Mouse (Mus musculus): ENCODE measurements around the gene Rbms1. TPM values are rescaled to one million over a fixed set of nuclear protein-coding genes. Genes with fewer than 3 reads are reported as not detected.

The Rbms1 gene
- polyA plus RNA-seq, 1 experiment from 2014 or later = 40.8 TPM

GRCm38 (mm10) chr2:60722967-60723366, 240.0 kb downstream of the Rbms1 start:
- 97% methylated on average over 3 of the region's 3 CpGs for WGBS
- H3K27ac ChIP-seq (replicated peaks) = no peak overlapping the region

DNA sequence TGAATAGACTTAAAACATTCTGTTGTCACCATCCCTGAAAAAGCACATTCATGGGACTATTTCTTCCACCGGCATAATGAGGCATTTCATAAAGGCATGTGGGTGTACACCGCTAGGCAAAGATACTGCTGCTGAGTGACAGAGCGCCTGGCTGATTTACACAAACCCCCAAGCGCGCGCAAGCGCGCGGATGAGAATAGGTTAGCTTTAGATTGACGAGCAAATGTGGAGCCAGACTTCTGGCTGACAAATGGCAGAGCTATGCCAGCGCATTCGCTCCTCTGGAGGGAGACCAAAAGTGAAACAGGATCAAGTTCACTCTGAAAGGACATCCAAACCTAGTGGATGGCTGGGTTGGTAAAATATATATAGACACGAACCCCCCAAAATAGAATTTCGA, 240.5 kb downstream of the Rbms1 start, which contains the start of gene Itgb6:
TSS of gene Itgb6 (minus strand) at position 130 of the 400 bp plus-strand sequence.
- Histone ChIP-seq H3K27ac (replicated peaks) (no peak within 1 kb of the TSS), H3K36me3 (no peaks in the 10 kb centered on the region), H3K4me2 (replicated peaks) (no peak within 1 kb of the TSS), H3K9ac (replicated peaks) (no peak within 1 kb of the TSS), H3K4me3 (no peak within 1 kb of the TSS), H3K9me3 (no peaks in the 10 kb centered on the region), H3K4me1 (no peaks in the 10 kb centered on the region), H3K27me3 (peaks cover 5% of the 10 kb centered on the region)
- ATAC-seq (ENCODE audit: low FRiP score, low read depth) = peak; percentile 60; the same call in 1 of the 2 replicates
- 79% methylated on average over 14 of the region's 14 CpGs for WGBS

More at GRCm38 (mm10) chr2:60722967-60723366, 240.0 kb downstream of the Rbms1 start:
- no peak overlapping the region for H3K4me2 ChIP-seq (replicated peaks)
- no peaks in the 10 kb centered on the region for H3K4me1 ChIP-seq
- H3K4me3 ChIP-seq = no peak overlapping the region
- H3K9ac ChIP-seq (replicated peaks) = no peak overlapping the region
- no peak for ATAC-seq (ENCODE audit: low FRiP score, low read depth)
- no peaks in the 10 kb centered on the region for H3K9me3 ChIP-seq
- H3K36me3 ChIP-seq = no peaks in the 10 kb centered on the region
- peaks cover 5% of the 10 kb centered on the region for H3K27me3 ChIP-seq

DNA sequence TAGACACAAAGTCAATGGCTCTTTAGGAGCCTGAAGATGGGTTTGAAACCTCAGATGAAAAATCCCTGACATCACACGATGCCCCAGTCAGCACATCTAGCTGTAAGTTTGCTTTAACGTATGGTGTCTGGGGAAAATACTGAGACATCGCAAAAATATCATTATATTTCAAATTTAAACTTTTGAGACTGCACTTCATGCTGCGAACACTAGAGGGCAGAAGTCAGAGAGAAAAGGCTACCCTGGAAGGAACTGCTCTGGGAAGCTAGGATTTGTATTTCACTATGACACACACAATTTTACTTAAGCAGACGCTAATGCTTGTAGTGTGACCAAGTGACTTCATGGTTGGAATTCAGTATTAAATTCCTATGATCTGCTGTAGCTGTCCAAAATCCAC, 242.1 kb downstream of the Rbms1 start:
- no peak overlapping the region for H3K27ac ChIP-seq (replicated peaks)
- no peaks in the 10 kb centered on the region; the same call in 1 of the 2 replicates for H3K4me1 ChIP-seq
- H3K4me2 ChIP-seq (replicated peaks) = no peak overlapping the region
- ATAC-seq (ENCODE audit: low FRiP score, low read depth) = no peak; the same call in 1 of the 2 replicates
- WGBS = 28% methylated on average over 5 of the region's 5 CpGs
- H3K27me3 ChIP-seq = peaks cover 5% of the 10 kb centered on the region
- no peak overlapping the region for H3K9ac ChIP-seq (replicated peaks)
- H3K4me3 ChIP-seq = no peak overlapping the region
- H3K9me3 ChIP-seq = no peaks in the 10 kb centered on the region
- no peaks in the 10 kb centered on the region for H3K36me3 ChIP-seq

GRCm38 (mm10) chr2:60720205-60720604, 242.8 kb downstream of the Rbms1 start:
- Histone ChIP-seq H3K27me3 (peaks cover 5% of the 10 kb centered on the region), H3K4me2 (replicated peaks) (no peak overlapping the region), H3K9me3 (no peaks in the 10 kb centered on the region), H3K4me1 (peaks cover 5% of the 10 kb centered on the region), H3K4me3 (no peak overlapping the region), H3K9ac (replicated peaks) (no peak overlapping the region), H3K36me3 (no peaks in the 10 kb centered on the region), H3K27ac (replicated peaks) (no peak overlapping the region)
- ATAC-seq (ENCODE audit: low FRiP score, low read depth) = no peak
- WGBS = 84% methylated on average over 8 of the region's 8 CpGs

DNA sequence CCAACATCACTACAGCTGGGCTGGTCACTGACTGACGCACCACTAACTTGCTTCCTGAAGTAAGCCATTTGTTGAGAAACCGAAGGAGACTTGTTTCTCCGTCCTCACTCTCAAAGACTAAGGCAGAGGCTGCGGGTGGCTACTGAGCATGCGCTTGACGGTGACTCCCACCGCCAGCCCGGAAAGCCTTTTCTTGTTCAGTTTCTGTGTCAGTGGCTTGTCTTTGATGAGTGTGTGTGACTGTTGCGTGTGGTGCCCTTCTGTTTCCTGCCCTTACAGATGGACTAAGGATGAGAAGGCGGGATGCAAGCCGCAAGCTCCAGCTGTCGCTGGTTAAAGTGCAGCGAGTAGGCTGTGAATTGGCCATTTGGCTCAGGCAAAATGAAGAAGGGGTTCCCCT, 245.6 kb downstream of the Rbms1 start:
- no peak overlapping the region for H3K27ac ChIP-seq (replicated peaks)
- H3K9ac ChIP-seq (replicated peaks) = no peak overlapping the region
- no peaks in the 10 kb centered on the region for H3K9me3 ChIP-seq
- peaks cover 21% of the 10 kb centered on the region for H3K4me1 ChIP-seq
- peaks cover 11% of the 10 kb centered on the region; the same call in 1 of the 2 replicates for H3K27me3 ChIP-seq
- no peak overlapping the region for H3K4me3 ChIP-seq
- H3K36me3 ChIP-seq = no peaks in the 10 kb centered on the region
- no peak for ATAC-seq (ENCODE audit: low FRiP score, low read depth)
- H3K4me2 ChIP-seq (replicated peaks) = no peak overlapping the region
- 77% methylated on average over 13 of the region's 13 CpGs for WGBS

GRCm38 (mm10) chr2:60716549-60716948, 246.4 kb downstream of the Rbms1 start:
- H3K36me3 ChIP-seq = no peaks in the 10 kb centered on the region
- peaks cover 21% of the 10 kb centered on the region for H3K4me1 ChIP-seq
- no peaks in the 10 kb centered on the region for H3K9me3 ChIP-seq
- no peak overlapping the region for H3K9ac ChIP-seq (replicated peaks)
- no peak overlapping the region for H3K4me3 ChIP-seq
- no peak overlapping the region for H3K4me2 ChIP-seq (replicated peaks)
- H3K27me3 ChIP-seq = peaks cover 11% of the 10 kb centered on the region; the same call in 1 of the 2 replicates
- H3K27ac ChIP-seq (replicated peaks) = no peak overlapping the region
- no peak for ATAC-seq (ENCODE audit: low FRiP score, low read depth)

DNA sequence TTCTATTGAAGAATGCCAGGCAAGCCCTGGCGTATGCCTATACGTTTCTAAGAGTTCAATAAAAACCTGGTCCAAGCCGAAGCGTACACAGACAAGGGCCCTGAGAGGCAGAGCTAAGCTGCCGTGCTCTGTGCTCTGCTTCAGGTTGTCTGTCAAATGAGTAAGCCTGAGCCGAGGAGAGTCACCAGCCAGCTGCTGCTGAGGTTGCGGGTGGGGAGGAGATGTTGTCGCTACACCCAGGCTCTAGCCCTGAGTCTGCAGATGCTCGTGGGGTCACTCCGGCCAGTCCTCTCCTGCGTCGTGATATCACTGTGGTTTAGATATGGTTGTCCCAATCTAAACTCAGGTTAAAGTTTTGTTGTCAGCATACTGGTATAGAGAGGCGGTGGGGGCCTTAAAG, 247.2 kb downstream of the Rbms1 start:
- no peak overlapping the region for H3K4me2 ChIP-seq (replicated peaks)
- peaks cover 11% of the 10 kb centered on the region; the same call in 1 of the 2 replicates for H3K27me3 ChIP-seq
- no peaks in the 10 kb centered on the region for H3K36me3 ChIP-seq
- no peak overlapping the region for H3K4me3 ChIP-seq
- H3K9ac ChIP-seq (replicated peaks) = no peak overlapping the region
- H3K27ac ChIP-seq (replicated peaks) = no peak overlapping the region
- no peaks in the 10 kb centered on the region for H3K9me3 ChIP-seq
- WGBS = 77% methylated on average over 13 of the region's 13 CpGs
- ATAC-seq (ENCODE audit: low FRiP score, low read depth) = no peak
- H3K4me1 ChIP-seq = peaks cover 21% of the 10 kb centered on the region

DNA sequence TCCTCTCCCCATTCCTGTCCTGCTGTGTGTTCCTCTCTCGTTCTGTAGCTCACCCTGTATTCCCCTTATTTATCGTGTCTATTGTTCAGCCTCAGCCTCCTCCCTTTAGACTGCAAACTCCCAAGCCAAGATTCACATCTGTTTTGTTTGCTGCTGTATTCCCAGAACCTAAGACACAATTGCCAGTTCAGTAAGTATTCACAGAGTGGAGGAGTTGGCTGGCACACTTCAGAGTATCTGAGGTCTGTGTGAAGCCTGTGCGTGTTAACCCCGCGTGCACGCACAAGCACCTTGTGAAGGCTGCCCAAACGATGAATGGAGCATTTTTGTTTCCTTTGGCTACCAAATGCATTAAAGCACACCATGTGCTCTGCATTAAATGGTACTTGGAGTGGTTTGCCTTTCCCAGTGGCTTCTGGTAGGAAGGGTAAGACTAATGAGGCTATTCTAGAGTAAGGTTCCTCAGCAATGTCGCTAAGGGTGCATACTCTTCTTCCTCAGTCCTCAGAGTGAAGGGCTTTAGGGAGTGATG, 248.0 kb downstream of the Rbms1 start:
- H3K4me1 ChIP-seq = peaks cover 21% of the 10 kb centered on the region
- H3K9me3 ChIP-seq = no peaks in the 10 kb centered on the region
- peaks cover 11% of the 10 kb centered on the region; the same call in 1 of the 2 replicates for H3K27me3 ChIP-seq
- H3K9ac ChIP-seq (replicated peaks) = no peak overlapping the region
- no peak for ATAC-seq (ENCODE audit: low FRiP score, low read depth)
- H3K4me2 ChIP-seq (replicated peaks) = no peak overlapping the region
- no peak overlapping the region for H3K4me3 ChIP-seq
- no peaks in the 10 kb centered on the region for H3K36me3 ChIP-seq
- 64% methylated on average over 8 of the region's 8 CpGs for WGBS
- H3K27ac ChIP-seq (replicated peaks) = no peak overlapping the region

- H3K9me3 ChIP-seq = no peaks in the 10 kb centered on the region
- H3K27me3 ChIP-seq = 0 out of 2 replicates have a peak, but pooled peaks cover 6% of the 10 kb centered on the region
- peaks cover 21% of the 10 kb centered on the region for H3K4me1 ChIP-seq
- H3K36me3 ChIP-seq = no peaks in the 10 kb centered on the region
- H3K4me3 ChIP-seq = no peak overlapping the region
- no peak overlapping the region for H3K9ac ChIP-seq (replicated peaks)
- no peak overlapping the region for H3K4me2 ChIP-seq (replicated peaks)
- ATAC-seq (ENCODE audit: low FRiP score, low read depth) = no peak
- 0 out of 2 replicates have a peak overlapping the region, but pooled peaks have one; percentile 2 for H3K27ac ChIP-seq (replicated peaks)
- 51% methylated on average over 7 of the region's 7 CpGs for WGBS
Measured at GRCm38 (mm10) chr2:60714475-60714874, 248.5 kb downstream of the Rbms1 start.

GRCm38 (mm10) chr2:60713857-60714256, 249.1 kb downstream of the Rbms1 start:
- Histone ChIP-seq H3K4me1 (peaks cover 21% of the 10 kb centered on the region), H3K9ac (replicated peaks) (no peak overlapping the region), H3K9me3 (no peaks in the 10 kb centered on the region), H3K4me3 (no peak overlapping the region), H3K27ac (replicated peaks) (0 out of 2 replicates have a peak overlapping the region, but pooled peaks have one; percentile 2), H3K27me3 (0 out of 2 replicates have a peak, but pooled peaks cover 6% of the 10 kb centered on the region), H3K36me3 (no peaks in the 10 kb centered on the region), H3K4me2 (replicated peaks) (no peak overlapping the region)
- peak; percentile 80; the same call in 1 of the 2 replicates for ATAC-seq (ENCODE audit: low FRiP score, low read depth)
- WGBS = 38% methylated on average over 8 of the region's 8 CpGs

DNA sequence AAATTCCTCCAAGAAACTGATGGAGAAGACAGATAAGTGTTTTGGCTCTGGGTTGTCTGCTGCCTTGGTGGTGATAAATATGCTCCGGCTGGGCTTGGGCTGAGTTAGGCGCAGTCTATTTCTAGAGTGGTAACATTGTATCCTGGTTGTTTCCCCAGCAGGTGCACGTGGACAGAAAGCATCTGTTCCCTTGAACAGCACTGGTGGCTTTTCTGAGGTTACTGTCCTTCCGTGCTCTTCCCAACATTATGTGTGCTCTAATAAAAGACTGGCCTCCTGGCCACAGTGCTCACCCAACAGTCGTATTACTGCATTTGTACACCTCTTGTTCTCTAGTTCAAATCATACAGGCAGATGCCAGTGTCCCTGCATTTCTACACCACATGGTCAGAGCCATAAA, 250.1 kb downstream of the Rbms1 start:
- Histone ChIP-seq H3K4me2 (replicated peaks) (no peak overlapping the region), H3K4me1 (peaks cover 21% of the 10 kb centered on the region), H3K27ac (replicated peaks) (no peak overlapping the region), H3K4me3 (no peak overlapping the region), H3K36me3 (no peaks in the 10 kb centered on the region), H3K9ac (replicated peaks) (no peak overlapping the region), H3K27me3 (0 out of 2 replicates have a peak, but pooled peaks cover 6% of the 10 kb centered on the region), H3K9me3 (no peaks in the 10 kb centered on the region)
- WGBS = 83% methylated on average over 5 of the region's 5 CpGs
- no peak for ATAC-seq (ENCODE audit: low FRiP score, low read depth)

- Histone ChIP-seq H3K36me3 (no peaks in the 10 kb centered on the region), H3K27ac (replicated peaks) (no peak overlapping the region), H3K4me2 (replicated peaks) (no peak overlapping the region), H3K9me3 (no peaks in the 10 kb centered on the region), H3K4me3 (no peak overlapping the region), H3K4me1 (peaks cover 21% of the 10 kb centered on the region), H3K27me3 (0 out of 2 replicates have a peak, but pooled peaks cover 6% of the 10 kb centered on the region), H3K9ac (replicated peaks) (no peak overlapping the region)
- WGBS = 85% methylated on average over 6 of the region's 6 CpGs
- ATAC-seq (ENCODE audit: low FRiP score, low read depth) = no peak
Measured at GRCm38 (mm10) chr2:60712483-60712882, 250.5 kb downstream of the Rbms1 start.

Measured in midbrain, embryonic 12.5 days (tissue).